Mouse (Mus musculus) lung, postnatal 0 days (tissue): ENCODE data around the gene Acadsb.
A peak's percentile ranks its signal among the peaks of the same experiment; 100 is the strongest.

Source experiments
- CTCF ChIP-seq: IDR thresholded peaks from 2 replicates; pipeline ENCODE4 v1.5.1; 2016; ENCODE audit warnings: antibody characterized with exemption, mild to moderate bottlenecking
- EP300 ChIP-seq: IDR thresholded peaks from 2 replicates; pipeline ENCODE4 v1.6.1; 2016; ENCODE audit warnings: antibody characterized with exemption, mild to moderate bottlenecking, control low read depth

DNA sequence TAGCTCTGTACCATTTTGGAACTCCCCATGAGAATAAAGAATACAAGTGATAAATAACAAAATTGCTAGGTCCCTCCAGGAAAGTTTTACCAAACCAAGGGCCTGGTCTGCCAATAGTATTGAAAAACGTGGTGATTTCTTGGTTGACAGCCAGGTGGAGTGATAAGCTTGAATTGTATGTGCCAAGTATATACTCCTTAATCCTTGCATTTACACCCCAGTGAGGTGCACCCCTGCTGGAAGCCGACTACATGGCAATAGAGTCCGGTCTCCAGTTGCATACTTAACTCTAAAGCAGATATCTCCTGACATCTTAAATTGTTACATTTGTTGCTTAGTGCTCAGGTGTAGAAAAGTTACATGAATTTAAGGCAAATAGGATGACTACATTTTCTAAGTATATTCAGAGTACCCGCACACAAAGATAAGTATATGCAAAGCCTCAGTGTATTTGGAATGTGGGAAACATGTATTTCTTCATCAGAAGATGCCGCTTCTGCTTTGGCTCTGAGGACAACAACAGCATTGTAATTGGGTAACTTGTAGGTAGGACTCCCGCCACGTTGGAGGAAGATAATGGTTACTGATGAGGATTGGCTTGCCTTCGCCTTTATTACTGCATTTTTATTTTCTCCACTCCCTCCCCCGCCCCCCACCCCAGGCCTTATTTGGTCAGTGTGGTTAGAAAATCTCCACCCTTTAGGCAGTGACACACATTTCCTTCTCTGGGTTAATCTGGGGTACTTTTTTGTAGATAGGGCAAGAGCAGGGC lies 38.3 kb upstream of the Acadsb start:
- no peak for TF ChIP-seq EP300
- peak; percentile 26 for TF ChIP-seq CTCF
